Mouse (Mus musculus): Measurements from ENCODE around the gene Tas2r102.

The Tas2r102 gene

GRCm38 (mm10) chr6:132761831-132762230 lies at the start of gene Tas2r102:
Gene Tas2r102, plus strand, starts transcription at chr6:132762131.
- no peak for DNase-seq (ENCODE audit: low read depth, low spot score)

- no peak for DNase-seq (ENCODE audit: low read depth, low spot score)
Observed at GRCm38 (mm10) chr6:132737935-132738334, 24.0 kb upstream of the Tas2r102 start, which contains the start of gene Tas2r115. Gene Tas2r115, minus strand, starts transcription at chr6:132738035.

- DNase-seq (ENCODE audit: low read depth, low spot score), result no peak
Observed at GRCm38 (mm10) chr6:132750206-132750605, 11.7 kb upstream of the Tas2r102 start.

GRCm38 (mm10) chr6:132754430-132754829 lies 7.5 kb upstream of the Tas2r102 start, which contains the start of gene Tas2r124:
Gene Tas2r124, plus strand, starts transcription at chr6:132754730.
- DNase-seq (ENCODE audit: low read depth, low spot score), result no peak

GRCm38 (mm10) chr6:132778062-132778461 lies 16.1 kb downstream of the Tas2r102 start, which contains the start of gene Tas2r136:
Gene Tas2r136, minus strand, starts transcription at chr6:132778162.
- no peak for DNase-seq (ENCODE audit: low read depth, low spot score)

- DNase-seq (ENCODE audit: low read depth, low spot score), result no peak
Observed at GRCm38 (mm10) chr6:132795393-132795792, 33.5 kb downstream of the Tas2r102 start.

- no peak for DNase-seq (ENCODE audit: low read depth, low spot score)
Observed at GRCm38 (mm10) chr6:132802518-132802917, 40.6 kb downstream of the Tas2r102 start, which contains the start of gene Tas2r117. Gene Tas2r117, plus strand, starts transcription at chr6:132802818.
